Mouse (Mus musculus): Measurements from ENCODE around the gene Ripor1.
A peak's percentile ranks its signal among the peaks of the same experiment; 100 is the strongest.

Ripor1 gene

GRCm38 (mm10) chr8:105606189-105607023 lies 1.4 kb downstream of the Ripor1 start:
- no peak for DNase-seq (ENCODE audit: low read depth, low spot score)

GRCm38 (mm10) chr8:105607062-105607461 lies 2.0 kb downstream of the Ripor1 start:
- DNase-seq (ENCODE audit: low read depth, low spot score) = no peak

- DNase-seq (ENCODE audit: low read depth, low spot score) = no peak
These were observed 2.6 kb downstream of the Ripor1 start for GRCm38 (mm10) chr8:105607684-105608083.

GRCm38 (mm10) chr8:105609355-105609754 lies 4.3 kb downstream of the Ripor1 start:
- DNase-seq (ENCODE audit: low read depth, low spot score) = no peak

- DNase-seq (ENCODE audit: low read depth, low spot score) = no peak
These were observed 4.7 kb downstream of the Ripor1 start for GRCm38 (mm10) chr8:105609771-105610170.

GRCm38 (mm10) chr8:105611836-105612235 lies 6.8 kb downstream of the Ripor1 start:
- no peak for DNase-seq (ENCODE audit: low read depth, low spot score)

GRCm38 (mm10) chr8:105613037-105613436 lies 8.0 kb downstream of the Ripor1 start:
- DNase-seq (ENCODE audit: low read depth, low spot score) = no peak

- no peak for DNase-seq (ENCODE audit: low read depth, low spot score)
These were observed 8.9 kb downstream of the Ripor1 start for GRCm38 (mm10) chr8:105613830-105614511.

GRCm38 (mm10) chr8:105615942-105616341 lies 10.9 kb downstream of the Ripor1 start:
- no peak for DNase-seq (ENCODE audit: low read depth, low spot score)

- DNase-seq (ENCODE audit: low read depth, low spot score) = no peak
These were observed 12.6 kb downstream of the Ripor1 start for GRCm38 (mm10) chr8:105617451-105618278.

- no peak for DNase-seq (ENCODE audit: low read depth, low spot score)
These were observed 13.2 kb downstream of the Ripor1 start for GRCm38 (mm10) chr8:105618279-105618634.

- DNase-seq (ENCODE audit: low read depth, low spot score) = no peak
These were observed 14.0 kb downstream of the Ripor1 start for GRCm38 (mm10) chr8:105618892-105619591.

GRCm38 (mm10) chr8:105620211-105620610 lies 15.2 kb downstream of the Ripor1 start:
- DNase-seq (ENCODE audit: low read depth, low spot score) = no peak

GRCm38 (mm10) chr8:105620946-105621720 lies 16.1 kb downstream of the Ripor1 start:
- DNase-seq (ENCODE audit: low read depth, low spot score) = no peak

- no peak for DNase-seq (ENCODE audit: low read depth, low spot score)
These were observed 16.8 kb downstream of the Ripor1 start for GRCm38 (mm10) chr8:105621841-105622240.

- DNase-seq (ENCODE audit: low read depth, low spot score) = peak; percentile 84
These were observed 17.4 kb downstream of the Ripor1 start for GRCm38 (mm10) chr8:105622421-105622920.

- no peak for DNase-seq (ENCODE audit: low read depth, low spot score)
These were observed 18.1 kb downstream of the Ripor1 start for GRCm38 (mm10) chr8:105623118-105623517.

- no peak for DNase-seq (ENCODE audit: low read depth, low spot score)
These were observed 18.7 kb downstream of the Ripor1 start for GRCm38 (mm10) chr8:105623679-105624245.

- no peak for DNase-seq (ENCODE audit: low read depth, low spot score)
These were observed 19.3 kb downstream of the Ripor1 start for GRCm38 (mm10) chr8:105624401-105624800.

GRCm38 (mm10) chr8:105624831-105625230 lies 19.8 kb downstream of the Ripor1 start:
- DNase-seq (ENCODE audit: low read depth, low spot score) = no peak

Measured in retina, adult 2 months (tissue).